Mouse (Mus musculus): ENCODE data around the gene Vgf. TPM values are rescaled to one million over a fixed set of nuclear protein-coding genes. Genes with fewer than 3 reads are reported as not detected.

The Vgf gene
- total RNA-seq (2021) (10 to 100 TPM; 10.1 to 51.2 TPM), polyA plus RNA-seq (2012; rRNA removed) (5.3 and 7.0 TPM in 2 replicates)
- long read RNA-seq, transcript Vgf-201 (2 exons, 2,553 nt): major isoform, 35 of 44 reads
- long read RNA-seq, partial matches to known transcripts: 8 of 44 reads
- long read RNA-seq, other reads (novel, unspliced or antisense): 0 of 44 reads

- no peak for DNase-seq
Observed at GRCm38 (mm10) chr5:137026092-137026491, at the start of gene Vgf. Gene Vgf (plus strand): TSS chr5:137026392.

DNA sequence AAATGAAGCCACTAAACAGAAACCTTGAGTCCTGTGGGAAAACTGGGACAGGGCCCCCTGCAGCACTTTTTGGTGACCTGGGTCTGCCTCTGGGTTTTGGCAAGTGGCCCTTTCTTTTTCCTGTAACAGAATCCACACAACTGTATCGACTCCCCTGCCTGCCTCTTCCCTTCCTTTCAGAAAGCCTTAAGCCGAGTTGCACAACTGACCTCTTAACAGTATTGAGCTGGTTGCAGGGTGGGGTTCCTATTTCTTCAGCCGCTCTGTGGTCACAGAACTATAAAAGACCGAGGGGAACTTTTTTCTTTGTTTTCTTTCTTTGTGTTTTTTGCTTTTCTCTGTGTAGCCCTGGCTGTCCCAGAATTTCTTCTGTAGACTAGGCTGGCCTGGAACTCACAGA lies 48.4 kb upstream of the Vgf start:
- DNase-seq: no peak

- DNase-seq: no peak
Observed at GRCm38 (mm10) chr5:136979762-136980161, 46.4 kb upstream of the Vgf start.

- DNase-seq: no peak
Observed at GRCm38 (mm10) chr5:136980974-136981373, 45.2 kb upstream of the Vgf start.

- peak; percentile 43 for DNase-seq
Observed at GRCm38 (mm10) chr5:136982338-136982930, 43.8 kb upstream of the Vgf start.

DNA sequence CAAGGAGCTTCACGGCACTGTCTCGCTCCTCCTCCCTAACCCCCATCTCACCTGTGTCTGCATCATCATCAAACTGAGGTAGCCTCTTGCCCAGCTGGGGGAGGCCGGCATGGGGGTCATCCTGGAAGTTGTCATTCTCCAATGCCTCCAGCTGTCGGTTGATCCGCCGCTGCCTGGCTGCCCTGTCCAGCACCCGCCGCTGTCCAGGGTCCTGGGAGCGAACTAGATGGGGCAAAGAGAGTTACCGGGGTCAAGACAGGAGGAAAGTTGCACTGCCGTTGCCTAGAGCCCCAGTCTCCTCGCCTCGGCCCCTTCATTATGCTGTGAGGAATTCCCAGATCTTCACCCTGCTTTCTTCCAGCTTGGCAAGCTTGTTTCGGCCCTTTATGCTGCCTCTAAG lies 41.4 kb upstream of the Vgf start:
- no peak for DNase-seq

DNA sequence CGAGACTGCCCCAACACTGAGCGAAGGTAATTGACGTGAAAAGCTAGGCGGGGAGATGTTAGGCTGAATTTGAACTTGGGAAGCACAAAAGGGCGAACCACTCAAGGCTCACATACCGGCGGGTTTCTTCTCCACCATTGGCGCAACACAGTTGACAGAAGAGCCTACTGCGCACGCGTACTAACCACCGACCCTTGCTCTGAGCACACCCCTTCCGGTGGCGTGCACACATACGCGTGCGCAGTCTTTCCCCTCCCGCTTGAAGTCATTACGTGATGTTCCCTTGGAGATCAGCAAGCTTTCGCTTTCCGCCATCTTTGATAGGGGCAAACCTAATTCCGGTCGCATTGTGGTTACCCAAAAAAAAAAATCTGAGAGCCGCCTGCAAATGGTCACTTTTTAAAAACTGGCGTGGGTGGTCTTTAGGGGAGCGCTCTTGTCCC lies 39.5 kb upstream of the Vgf start, which contains the start of gene Plod3:
TSS of gene Plod3 (plus strand) at position 325 of the 443 bp plus-strand sequence.
- DNase-seq: peak; percentile 95

DNA sequence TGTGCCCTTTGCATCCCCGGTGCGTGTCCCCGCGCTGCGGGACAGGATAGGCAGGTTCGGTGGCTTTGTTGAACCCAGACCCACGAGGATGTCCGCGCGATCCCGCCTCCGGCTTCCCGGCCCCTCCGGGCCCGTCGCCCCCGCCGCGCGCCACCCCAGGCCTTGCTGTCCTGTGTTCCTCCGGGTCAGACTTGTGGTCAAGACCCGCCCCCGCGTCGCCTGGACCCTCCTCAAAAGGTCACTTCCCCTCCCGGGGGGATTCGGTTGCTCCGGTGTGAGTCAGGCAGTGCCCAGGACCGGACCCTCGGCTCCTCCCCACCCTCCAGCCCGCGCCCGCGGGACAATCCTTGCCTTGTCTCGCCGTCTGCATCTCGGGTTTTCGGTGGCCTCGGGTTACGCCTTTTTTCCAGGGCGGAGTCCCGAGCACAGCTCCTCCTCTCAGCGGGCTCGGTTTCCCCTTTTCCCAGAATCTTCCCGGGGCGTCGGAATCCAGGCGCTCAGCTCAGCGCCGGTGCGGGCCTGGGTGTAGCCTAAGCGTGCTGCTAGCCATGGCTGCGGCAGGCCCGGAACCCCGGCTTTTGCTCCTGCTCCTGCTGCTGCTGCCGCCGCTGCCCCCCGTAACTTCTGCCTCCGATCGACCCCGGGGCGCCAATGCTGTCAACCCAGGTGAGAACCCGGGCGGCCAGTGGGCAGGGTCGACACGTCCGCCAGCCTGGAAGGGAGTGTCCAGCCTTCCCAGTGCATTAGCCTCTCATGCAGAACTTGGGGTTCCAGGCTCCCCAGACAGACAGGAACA lies 38.9 kb upstream of the Vgf start:
- DNase-seq: peak; percentile 90

DNA sequence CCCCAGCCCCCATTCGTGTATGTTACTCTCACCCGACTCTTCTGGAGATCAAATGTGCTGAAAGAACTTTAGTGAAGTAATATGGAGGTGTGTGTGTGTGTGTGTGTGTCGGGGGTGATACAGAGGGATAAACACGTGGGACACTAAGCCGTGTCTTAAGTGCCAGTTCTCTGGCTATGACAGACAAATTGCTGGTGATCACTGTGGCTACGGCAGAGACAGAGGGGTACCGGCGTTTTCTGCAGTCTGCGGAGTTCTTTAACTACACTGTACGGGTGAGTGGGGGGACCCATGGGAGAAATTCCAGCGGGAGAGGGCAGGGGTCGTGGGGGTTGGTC lies 38.3 kb upstream of the Vgf start, which contains the start of gene Znhit1:
TSS of gene Znhit1 (minus strand) at position 88 of the 338 bp plus-strand sequence.
- no peak for DNase-seq

- no peak for DNase-seq
Observed at GRCm38 (mm10) chr5:136988420-136988819, 37.8 kb upstream of the Vgf start.

DNA sequence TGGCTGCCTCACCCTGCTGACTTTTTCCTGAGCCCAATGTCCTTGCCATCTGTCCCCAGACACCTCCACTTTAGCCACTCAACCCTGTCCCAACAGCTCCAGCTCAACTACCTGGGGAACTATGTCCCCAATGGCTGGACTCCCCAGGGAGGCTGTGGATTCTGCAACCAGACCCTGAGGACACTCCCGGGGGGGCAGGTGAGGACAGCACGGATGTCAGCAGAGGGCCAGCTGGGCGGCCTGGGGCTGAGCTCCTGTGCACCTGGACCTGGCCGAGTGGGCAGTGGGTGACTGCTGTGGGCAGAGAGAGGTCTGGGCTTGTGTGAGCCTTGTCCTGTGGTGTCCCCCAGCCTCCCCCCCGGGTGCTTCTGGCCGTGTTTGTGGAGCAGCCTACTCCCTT lies 36.4 kb upstream of the Vgf start:
- no peak for DNase-seq

DNA sequence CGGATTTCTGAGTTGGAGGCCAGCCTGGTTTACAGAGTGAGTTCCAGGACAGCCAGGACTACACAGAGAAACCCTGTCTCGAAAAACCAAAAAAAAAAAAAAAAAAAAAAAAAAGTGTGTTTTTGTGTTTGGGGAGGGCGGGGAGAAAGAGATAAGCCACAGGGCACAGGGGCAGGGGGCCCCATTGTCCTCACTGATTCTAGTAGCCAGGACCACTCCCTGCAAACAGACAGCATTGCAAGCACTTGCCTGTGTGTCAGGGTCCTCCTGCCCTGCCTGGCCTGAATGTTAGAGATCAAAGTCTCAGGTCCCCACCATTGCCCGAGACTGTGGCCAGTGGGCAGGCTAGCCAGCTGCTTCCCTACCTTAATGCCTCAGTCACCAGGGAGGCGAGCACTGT lies 26.7 kb upstream of the Vgf start:
- no peak for DNase-seq

GRCm38 (mm10) chr5:137000612-137001011 lies 25.6 kb upstream of the Vgf start:
- DNase-seq: no peak

GRCm38 (mm10) chr5:137007276-137007675 lies 18.9 kb upstream of the Vgf start:
- no peak for DNase-seq

DNA sequence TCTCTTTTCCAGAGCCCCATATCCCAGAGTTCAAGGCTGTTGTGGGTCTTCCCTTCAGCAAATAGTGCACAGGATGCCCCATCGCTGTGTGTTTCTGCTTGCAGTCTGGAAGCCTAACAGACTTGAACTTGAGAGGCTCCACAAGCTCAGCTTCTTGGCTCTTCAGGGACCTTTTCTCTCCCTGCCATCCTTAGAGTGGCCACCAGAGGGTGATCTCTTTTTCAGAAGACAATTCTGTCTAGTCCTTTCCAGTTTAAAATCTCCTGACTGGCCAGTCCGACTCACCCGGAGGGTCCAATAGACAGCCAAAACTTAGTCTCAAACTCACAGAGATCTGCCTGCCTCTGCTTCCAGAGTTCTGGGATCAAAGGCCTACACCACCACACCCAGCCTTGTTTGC lies 16.2 kb upstream of the Vgf start:
- DNase-seq: peak; percentile 60

DNA sequence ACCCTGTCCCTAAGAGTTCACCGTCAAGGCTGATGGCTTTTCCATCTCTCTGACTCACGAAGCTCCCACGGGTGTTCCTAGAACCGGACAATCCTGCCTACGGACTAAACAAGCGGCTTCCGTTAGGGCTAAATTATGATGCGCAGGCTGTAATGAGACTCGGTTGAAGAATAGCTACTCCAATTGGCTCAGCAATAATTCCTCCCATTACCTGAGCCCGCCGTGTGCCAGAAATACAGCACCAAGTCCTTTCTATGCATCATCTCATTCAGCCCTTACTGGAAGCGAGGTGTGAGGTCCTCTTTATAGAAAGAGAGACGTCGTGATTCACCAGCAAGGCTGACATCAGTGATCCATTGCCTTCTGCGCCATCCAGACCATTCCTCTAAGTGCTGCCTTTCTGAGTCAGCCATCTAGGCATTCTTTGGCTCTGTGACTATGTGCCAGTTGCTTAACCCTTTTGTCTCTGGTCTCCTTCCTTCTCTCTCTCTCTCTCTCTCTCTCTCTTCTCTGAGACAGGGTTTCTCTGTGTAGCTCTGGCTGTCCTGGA lies 13.7 kb upstream of the Vgf start:
- peak; percentile 77 for DNase-seq

- DNase-seq: peak; percentile 83
Observed at GRCm38 (mm10) chr5:137015913-137016312, 10.3 kb upstream of the Vgf start.

DNA sequence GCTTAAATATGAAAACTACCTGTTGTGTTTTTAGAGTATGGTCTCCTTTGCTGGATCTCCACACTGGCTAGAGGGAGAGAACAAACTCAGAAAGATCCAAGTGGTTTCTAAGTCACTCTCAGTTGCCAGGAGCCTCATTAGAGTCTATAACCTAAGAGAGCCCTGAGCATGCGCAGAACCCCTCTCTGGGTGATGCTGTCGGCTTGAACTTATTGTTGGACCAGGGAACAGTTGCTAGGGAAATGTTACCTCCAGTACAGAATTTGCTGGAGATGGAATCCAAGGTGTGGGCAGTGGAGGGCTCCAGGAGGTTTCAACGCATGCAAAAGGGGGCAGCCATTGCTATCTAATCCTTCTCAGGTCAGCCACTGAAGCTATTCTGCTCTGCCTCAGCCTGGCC lies 1.9 kb upstream of the Vgf start:
- DNase-seq: no peak

- peak; percentile 76 for DNase-seq
Observed at GRCm38 (mm10) chr5:137025132-137025531, 1.1 kb upstream of the Vgf start.

DNA sequence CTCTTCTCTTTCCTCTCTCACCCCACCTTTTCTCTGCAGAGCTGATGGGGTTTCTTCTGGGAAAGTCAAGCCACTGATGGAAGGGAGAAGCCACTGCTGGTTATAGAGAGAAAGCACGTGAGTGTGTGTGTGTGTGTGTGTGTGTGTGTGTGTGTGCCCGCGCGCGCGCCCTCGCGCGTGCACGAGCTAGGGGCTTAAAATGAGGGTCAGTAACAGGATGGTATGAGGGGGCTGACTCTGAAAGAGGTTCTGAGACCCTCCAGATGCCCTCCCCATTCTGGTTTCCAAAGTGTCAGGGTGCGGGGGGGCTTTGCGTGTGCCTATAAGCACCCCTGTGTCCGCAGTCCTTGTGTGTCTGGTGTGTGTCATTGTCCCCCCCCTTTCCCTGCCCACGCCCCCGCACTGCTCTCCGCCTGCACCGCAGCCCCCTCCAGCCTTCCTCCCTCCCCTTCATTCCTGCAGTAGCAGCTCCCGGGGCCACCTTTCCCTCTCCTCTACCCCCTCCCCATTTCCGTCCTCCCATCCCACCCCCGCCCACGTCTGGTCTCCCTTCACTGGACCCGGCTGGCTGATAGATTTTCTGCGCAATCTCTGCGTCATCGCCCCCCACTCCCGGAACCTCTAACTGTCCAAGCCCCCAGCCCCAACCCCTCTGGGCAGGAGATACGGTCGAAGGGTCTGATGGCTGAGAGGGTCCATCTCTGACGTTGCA lies 2.5 kb downstream of the Vgf start:
- no peak for DNase-seq

GRCm38 (mm10) chr5:137029273-137029585 lies 3.0 kb downstream of the Vgf start:
- DNase-seq: no peak

GRCm38 (mm10) chr5:137029643-137030415 lies 3.6 kb downstream of the Vgf start:
- DNase-seq: peak; percentile 96
